Mouse (Mus musculus): ENCODE data around the gene Fos.

- TF ChIP-seq CTCF (IDR thresholded peaks at IDR 0.05; ENCODE audit: low read depth) (no peak), EP300 (IDR thresholded peaks at IDR 0.05; ENCODE audit: low read depth) (no peak)
Observed at GRCm38 (mm10) chr12:85475920-85476828, 2.5 kb downstream of the Fos start.

All from liver, embryonic 14.5 days (tissue).